Mouse (Mus musculus) hindbrain, postnatal 0 days (tissue): ENCODE measurements around the gene Tpk1. TPM values are rescaled to one million over a fixed set of nuclear protein-coding genes. Genes with fewer than 3 reads are reported as not detected.

Experiments used
- ATAC-seq: fragments of 200-750 bp; cut with Nextera tagmentation; 2 replicates; pipeline ENCODE4 v1.8.0; 2017; ENCODE audit warnings: mild to moderate bottlenecking, moderate TSS enrichment, moderate library complexity
- DNase-seq: peaks from one replicate; pipeline ENCODE4 v3.0.0-alpha.2; 2015; ENCODE audit warnings: low spot score
- H3K27ac ChIP-seq: fragments of 300-500 bp; sonication (generic); 2 replicates; pipeline ENCODE4 v1.5.1; 2014; ENCODE audit warnings: mild to moderate bottlenecking
- H3K27me3 ChIP-seq: fragments of 300-500 bp; sonication (generic); 2 replicates; pipeline ENCODE4 v1.6.1; 2014; ENCODE audit warnings: low read length, mixed read lengths; ENCODE audit not compliant: insufficient read depth
- H3K36me3 ChIP-seq: fragments of 300-500 bp; sonication (generic); 2 replicates; pipeline ENCODE4 v1.6.1; 2014; ENCODE audit warnings: low read length, mixed read lengths; ENCODE audit not compliant: insufficient read depth
- H3K4me1 ChIP-seq: fragments of 300-500 bp; sonication (generic); 2 replicates; pipeline ENCODE4 v1.6.1; 2014; ENCODE audit warnings: antibody characterized with exemption, low read length, mixed read lengths; ENCODE audit not compliant: insufficient read depth
- H3K4me2 ChIP-seq: fragments of 300-500 bp; sonication (generic); 2 replicates; pipeline ENCODE4 v1.6.1; 2014; ENCODE audit warnings: low read depth, mild to moderate bottlenecking, low read length, moderate library complexity, mixed read lengths
- H3K4me3 ChIP-seq: fragments of 300-500 bp; sonication (generic); 2 replicates; pipeline ENCODE4 v1.5.1; 2014; ENCODE audit warnings: low read length
- H3K9ac ChIP-seq: fragments of 300-500 bp; sonication (generic); replicated peaks from 2 replicates; pipeline ENCODE4 v1.6.1; 2014; ENCODE audit warnings: mild to moderate bottlenecking, low read length, moderate library complexity, mixed read lengths
- H3K9me3 ChIP-seq: fragments of 300-500 bp; sonication (generic); 2 replicates; pipeline ENCODE4 v1.6.1; 2016; ENCODE audit warnings: low read length, mixed read lengths
- CTCF ChIP-seq: IDR thresholded peaks from 2 replicates; pipeline ENCODE4 v1.5.1; 2016; ENCODE audit warnings: antibody characterized with exemption, control low read depth, low read depth
- WGBS: fragments of 180-500 bp; shearing (Covaris S2); extraction: QIAGEN DNeasy Blood & Tissue Kit; methylation state at CpG from one replicate; pipeline ENCODE4 v1.1.7; 2014; 5-methylcytosine and 5-hydroxymethylcytosine counted together
- polyA plus RNA-seq: library from polyadenylated mRNA; unstranded; fragments of >200 nt; fragmentation: Nextera tagmentation; extraction: Ambion mirVana; gene quantifications from 2 replicates; pipeline ENCODE4 v1.2.1, GENCODE M21; 2015
- total RNA-seq: library from RNA; depleted of rRNA; stranded (reverse); fragments of >200 nt; gene quantifications from 2 replicates; pipeline ENCODE4 v1.2.3, GENCODE M21; 2014

Tpk1 gene
- total and polyA plus RNA-seq, 2 experiments from 2014 or later, result 5.5 to 6.1 TPM

- Histone ChIP-seq H3K9me3 (no peaks in the 10 kb centered on the region), H3K4me2 (no peak overlapping the region), H3K4me3 (no peak overlapping the region), H3K27ac (no peak overlapping the region), H3K36me3 (no peaks in the 10 kb centered on the region), H3K27me3 (no peaks in the 10 kb centered on the region), H3K9ac (no peak overlapping the region), H3K4me1 (no peaks in the 10 kb centered on the region)
- WGBS, result 86% methylated on average over 1 of the region's 1 CpGs
- no peak for TF ChIP-seq CTCF
- DNase-seq, result no peak
- no peak for ATAC-seq
Observed at GRCm38 (mm10) chr6:43551410-43551809, 114.7 kb downstream of the Tpk1 start.

GRCm38 (mm10) chr6:43546537-43546936 is 119.5 kb downstream of the Tpk1 start:
- no peak overlapping the region for H3K4me3 ChIP-seq
- no peaks in the 10 kb centered on the region for H3K4me1 ChIP-seq
- no peaks in the 10 kb centered on the region for H3K36me3 ChIP-seq
- no peaks in the 10 kb centered on the region for H3K9me3 ChIP-seq
- WGBS, result 98% methylated on average over 1 of the region's 1 CpGs
- DNase-seq (no peak), ATAC-seq (no peak)
- TF ChIP-seq CTCF, result no peak
- H3K9ac ChIP-seq, result no peak overlapping the region
- H3K27ac ChIP-seq, result no peak overlapping the region
- no peaks in the 10 kb centered on the region for H3K27me3 ChIP-seq
- no peak overlapping the region for H3K4me2 ChIP-seq

GRCm38 (mm10) chr6:43537252-43537870 is 128.7 kb downstream of the Tpk1 start:
- Histone ChIP-seq H3K9me3 (no peaks in the 10 kb centered on the region), H3K27ac (no peak overlapping the region), H3K4me2 (no peak overlapping the region), H3K9ac (no peak overlapping the region), H3K4me1 (no peaks in the 10 kb centered on the region), H3K27me3 (no peaks in the 10 kb centered on the region), H3K36me3 (no peaks in the 10 kb centered on the region), H3K4me3 (no peak overlapping the region)
- no peak for TF ChIP-seq CTCF
- ATAC-seq, result no peak
- no peak for DNase-seq
- WGBS, result 71% methylated on average over 2 of the region's 2 CpGs

GRCm38 (mm10) chr6:43535459-43535858 is 130.6 kb downstream of the Tpk1 start:
- no peaks in the 10 kb centered on the region for H3K27me3 ChIP-seq
- 96% methylated on average over 2 of the region's 2 CpGs for WGBS
- H3K4me1 ChIP-seq, result no peaks in the 10 kb centered on the region

GRCm38 (mm10) chr6:43533323-43533722 is 132.8 kb downstream of the Tpk1 start:
- Histone ChIP-seq H3K4me3 (no peak overlapping the region), H3K9ac (no peak overlapping the region), H3K27me3 (no peaks in the 10 kb centered on the region), H3K9me3 (no peaks in the 10 kb centered on the region), H3K27ac (no peak overlapping the region), H3K4me1 (no peaks in the 10 kb centered on the region), H3K36me3 (no peaks in the 10 kb centered on the region), H3K4me2 (no peak overlapping the region)
- no peak for TF ChIP-seq CTCF
- no peak for ATAC-seq
- DNase-seq, result no peak

More at GRCm38 (mm10) chr6:43535459-43535858, 130.6 kb downstream of the Tpk1 start:
- Histone ChIP-seq H3K4me3 (no peak overlapping the region), H3K9me3 (no peaks in the 10 kb centered on the region), H3K4me2 (no peak overlapping the region), H3K36me3 (no peaks in the 10 kb centered on the region), H3K9ac (no peak overlapping the region), H3K27ac (no peak overlapping the region)
- TF ChIP-seq CTCF, result no peak
- DNase-seq (no peak), ATAC-seq (no peak)

- TF ChIP-seq CTCF, result no peak
- H3K4me2 ChIP-seq, result no peak overlapping the region
- no peak overlapping the region for H3K4me3 ChIP-seq
- ATAC-seq (no peak), DNase-seq (no peak)
- H3K9ac ChIP-seq, result no peak overlapping the region
- H3K27me3 ChIP-seq, result no peaks in the 10 kb centered on the region
- no peaks in the 10 kb centered on the region for H3K36me3 ChIP-seq
- H3K27ac ChIP-seq, result no peak overlapping the region
- WGBS, result 88% methylated on average over 3 of the region's 3 CpGs
- H3K4me1 ChIP-seq, result no peaks in the 10 kb centered on the region
- no peaks in the 10 kb centered on the region for H3K9me3 ChIP-seq
Observed at GRCm38 (mm10) chr6:43532822-43533221, 133.3 kb downstream of the Tpk1 start.

- Histone ChIP-seq H3K4me1 (no peaks in the 10 kb centered on the region), H3K9ac (no peak overlapping the region), H3K4me2 (no peak overlapping the region), H3K27ac (no peak overlapping the region), H3K36me3 (no peaks in the 10 kb centered on the region), H3K4me3 (no peak overlapping the region), H3K27me3 (no peaks in the 10 kb centered on the region), H3K9me3 (no peaks in the 10 kb centered on the region)
- no peak for DNase-seq
- ATAC-seq, result no peak
- TF ChIP-seq CTCF, result no peak
Observed at GRCm38 (mm10) chr6:43531996-43532395, 134.1 kb downstream of the Tpk1 start.
